Mouse (Mus musculus) heart, postnatal 0 days (tissue): Measurements from ENCODE around the gene Fbxo21.

Experiments
- CTCF ChIP-seq: IDR thresholded peaks from 2 replicates; pipeline ENCODE4 v1.5.1; 2016; ENCODE audit warnings: antibody characterized with exemption, control low read depth, low read depth
- EP300 ChIP-seq: IDR thresholded peaks from 2 replicates; pipeline ENCODE4 v1.6.1; 2016; ENCODE audit warnings: antibody characterized with exemption, low read depth

DNA sequence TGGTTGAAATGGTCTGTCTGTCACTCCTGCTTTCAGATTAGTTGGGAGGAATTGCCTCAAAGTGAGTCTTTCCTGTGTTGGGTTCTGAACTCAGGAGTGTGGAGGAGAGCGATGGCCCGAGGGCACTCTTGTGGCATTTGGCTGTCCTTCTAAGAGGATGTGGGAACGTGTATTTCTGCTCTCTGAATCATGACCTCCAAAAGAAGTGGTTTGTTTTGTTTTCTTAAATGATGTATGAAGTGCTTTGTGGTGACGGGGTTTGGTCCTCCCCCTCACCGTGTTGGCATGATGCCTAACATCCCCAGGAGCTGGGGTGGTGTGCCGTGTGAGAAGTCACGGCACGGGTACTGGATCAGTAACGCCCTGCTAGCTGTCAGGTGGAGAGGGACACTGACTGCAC, 11.8 kb downstream of the Fbxo21 start:
- TF ChIP-seq CTCF, result no peak
- TF ChIP-seq EP300, result no peak
